Mouse (Mus musculus): ENCODE measurements at regions not wholly inside any gene's neighbourhood (a gene's known extent, or its start where the extent isn't known, plus 50 kb on each side); places are given as distances from the start of the nearest gene placed in this dataset.
A peak's percentile ranks its signal among the peaks of the same experiment; 100 is the strongest.

- ATAC-seq (replicated peaks; ENCODE audit: low FRiP score, low read depth) = no peak
- WGBS = 80% methylated on average over 5 of the region's 5 CpGs
- Histone ChIP-seq H3K4me3 (replicated peaks; ENCODE audit: low read depth, low read length) (no peak overlapping the region), H3K27me3 (ENCODE audit: insufficient read depth, low read length) (no peaks in the 10 kb centered on the region), H3K4me1 (replicated peaks; ENCODE audit: insufficient read depth, low read length) (no peaks in the 10 kb centered on the region), H3K36me3 (ENCODE audit: insufficient read depth, low read length) (no peaks in the 10 kb centered on the region), H3K9ac (ENCODE audit: low read depth, low read length) (no peak overlapping the region), H3K27ac (no peak overlapping the region), H3K4me2 (ENCODE audit: low read length) (no peak overlapping the region), H3K9me3 (replicated peaks; ENCODE audit: low read length) (no peaks in the 10 kb centered on the region)
- DNase-seq (ENCODE audit: low spot score) = no peak
- no peak for TF ChIP-seq CTCF (IDR thresholded peaks at IDR 0.05; ENCODE audit: low read depth)
Observed at GRCm38 (mm10) chr15:62422995-62423394, 1422.0 kb downstream of the Gsdmc2 start.

GRCm38 (mm10) chr15:62421073-62421851 lies 1423.7 kb downstream of the Gsdmc2 start:
- H3K4me3 ChIP-seq (replicated peaks; ENCODE audit: low read depth, low read length) = no peak overlapping the region
- 95% methylated on average over 7 of the region's 7 CpGs for WGBS

GRCm38 (mm10) chr15:62416691-62417090 lies 1428.3 kb downstream of the Gsdmc2 start:
- Histone ChIP-seq H3K4me1 (replicated peaks; ENCODE audit: insufficient read depth, low read length) (no peaks in the 10 kb centered on the region), H3K4me2 (ENCODE audit: low read length) (no peak overlapping the region), H3K4me3 (replicated peaks; ENCODE audit: low read depth, low read length) (no peak overlapping the region), H3K27ac (no peak overlapping the region), H3K9ac (ENCODE audit: low read depth, low read length) (no peak overlapping the region), H3K9me3 (replicated peaks; ENCODE audit: low read length) (no peaks in the 10 kb centered on the region), H3K27me3 (ENCODE audit: insufficient read depth, low read length) (no peaks in the 10 kb centered on the region), H3K36me3 (ENCODE audit: insufficient read depth, low read length) (no peaks in the 10 kb centered on the region)
- no peak for ATAC-seq (replicated peaks; ENCODE audit: low FRiP score, low read depth)
- no peak for TF ChIP-seq CTCF (IDR thresholded peaks at IDR 0.05; ENCODE audit: low read depth)
- DNase-seq (ENCODE audit: low spot score) = no peak

More at GRCm38 (mm10) chr15:62421073-62421851, 1423.7 kb downstream of the Gsdmc2 start:
- Histone ChIP-seq H3K9ac (ENCODE audit: low read depth, low read length) (no peak overlapping the region), H3K9me3 (replicated peaks; ENCODE audit: low read length) (no peaks in the 10 kb centered on the region), H3K27ac (no peak overlapping the region), H3K4me2 (ENCODE audit: low read length) (no peak overlapping the region), H3K4me1 (replicated peaks; ENCODE audit: insufficient read depth, low read length) (no peaks in the 10 kb centered on the region), H3K27me3 (ENCODE audit: insufficient read depth, low read length) (no peaks in the 10 kb centered on the region), H3K36me3 (ENCODE audit: insufficient read depth, low read length) (no peaks in the 10 kb centered on the region)
- DNase-seq (ENCODE audit: low spot score) = no peak
- ATAC-seq (replicated peaks; ENCODE audit: low FRiP score, low read depth) = no peak
- TF ChIP-seq CTCF (IDR thresholded peaks at IDR 0.05; ENCODE audit: low read depth) = no peak

- 99% methylated on average over 2 of the region's 2 CpGs for whole genome bisulfite sequencing
- Histone ChIP-seq H3K27ac (no peak overlapping the region), H3K9me3 (replicated peaks; ENCODE audit: low read length) (no peaks in the 10 kb centered on the region), H3K4me2 (ENCODE audit: low read length) (no peak overlapping the region), H3K27me3 (ENCODE audit: insufficient read depth, low read length) (no peaks in the 10 kb centered on the region), H3K4me3 (replicated peaks; ENCODE audit: low read depth, low read length) (no peak overlapping the region), H3K9ac (ENCODE audit: low read depth, low read length) (no peak overlapping the region), H3K4me1 (replicated peaks; ENCODE audit: insufficient read depth, low read length) (no peaks in the 10 kb centered on the region), H3K36me3 (ENCODE audit: insufficient read depth, low read length) (no peaks in the 10 kb centered on the region)
- TF ChIP-seq CTCF (IDR thresholded peaks at IDR 0.05; ENCODE audit: low read depth) = 0 out of 2 replicates have a peak, but pooled peaks have one; percentile 3
- ATAC-seq (replicated peaks; ENCODE audit: low FRiP score, low read depth) (no peak), DNase-seq (ENCODE audit: low spot score) (no peak)
Observed at GRCm38 (mm10) chr15:62413694-62414093, 1431.3 kb downstream of the Gsdmc2 start.

- no peaks in the 10 kb centered on the region for H3K36me3 ChIP-seq (ENCODE audit: insufficient read depth, low read length)
- H3K4me3 ChIP-seq (replicated peaks; ENCODE audit: low read depth, low read length) = no peak overlapping the region
- ATAC-seq (replicated peaks; ENCODE audit: low FRiP score, low read depth) (0 out of 2 replicates have a peak, but pooled peaks have one; percentile 46), DNase-seq (ENCODE audit: low spot score) (no peak)
- H3K4me1 ChIP-seq (replicated peaks; ENCODE audit: insufficient read depth, low read length) = no peaks in the 10 kb centered on the region
- H3K9me3 ChIP-seq (replicated peaks; ENCODE audit: low read length) = no peaks in the 10 kb centered on the region
- no peak overlapping the region for H3K4me2 ChIP-seq (ENCODE audit: low read length)
- H3K9ac ChIP-seq (ENCODE audit: low read depth, low read length) = no peak overlapping the region
- TF ChIP-seq CTCF (IDR thresholded peaks at IDR 0.05; ENCODE audit: low read depth) = no peak
- no peak overlapping the region for H3K27ac ChIP-seq
- WGBS = 66% methylated on average over 5 of the region's 5 CpGs
- no peaks in the 10 kb centered on the region for H3K27me3 ChIP-seq (ENCODE audit: insufficient read depth, low read length)
Observed at GRCm38 (mm10) chr15:62402142-62402541, 1442.8 kb downstream of the Gsdmc2 start.

GRCm38 (mm10) chr15:62400984-62401609 lies 1443.9 kb downstream of the Gsdmc2 start:
- no peak for ATAC-seq (replicated peaks; ENCODE audit: low FRiP score, low read depth)
- H3K9me3 ChIP-seq (replicated peaks; ENCODE audit: low read length) = no peaks in the 10 kb centered on the region
- no peaks in the 10 kb centered on the region for H3K4me1 ChIP-seq (replicated peaks; ENCODE audit: insufficient read depth, low read length)
- H3K27me3 ChIP-seq (ENCODE audit: insufficient read depth, low read length) = no peaks in the 10 kb centered on the region
- WGBS = 73% methylated on average over 4 of the region's 4 CpGs
- no peak overlapping the region for H3K4me2 ChIP-seq (ENCODE audit: low read length)
- H3K27ac ChIP-seq = no peak overlapping the region
- H3K9ac ChIP-seq (ENCODE audit: low read depth, low read length) = no peak overlapping the region
- DNase-seq (ENCODE audit: low spot score) = no peak
- H3K36me3 ChIP-seq (ENCODE audit: insufficient read depth, low read length) = no peaks in the 10 kb centered on the region
- H3K4me3 ChIP-seq (replicated peaks; ENCODE audit: low read depth, low read length) = no peak overlapping the region
- TF ChIP-seq CTCF (IDR thresholded peaks at IDR 0.05; ENCODE audit: low read depth) = no peak
